Mouse (Mus musculus): Measurements from ENCODE around the gene Mrps27. TPM values are rescaled to one million over a fixed set of nuclear protein-coding genes. Genes with fewer than 3 reads are reported as not detected.

Gene Mrps27
- polyA plus RNA-seq, 1 experiment = 10.3 TPM

DNA sequence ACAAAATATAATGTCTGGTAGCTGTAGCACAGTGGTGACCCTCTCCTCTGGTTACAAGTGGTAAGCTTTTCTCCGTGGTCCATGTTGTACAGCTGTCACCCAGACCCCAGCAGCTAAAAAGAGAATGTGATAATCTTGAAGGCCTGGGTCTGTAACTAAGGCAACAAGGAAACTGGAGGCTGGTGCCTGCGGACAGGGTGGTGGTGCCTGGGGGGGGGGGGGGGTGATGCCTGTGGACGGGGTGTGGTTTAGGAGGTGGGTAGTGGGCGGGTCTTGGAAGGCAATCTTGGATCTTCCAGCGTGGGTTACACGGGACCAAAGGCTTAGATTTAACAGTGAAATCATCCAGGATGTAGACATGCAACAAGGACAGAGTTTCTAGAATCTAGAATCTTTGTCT is 37.8 kb downstream of the Mrps27 start:
- Histone ChIP-seq H3K4me3 (ENCODE audit: insufficient read depth, low read length) (no peak overlapping the region), H3K4me1 (ENCODE audit: control insufficient read depth, insufficient read depth, low read length) (peaks cover 11% of the 10 kb centered on the region; the same call in 1 of the 2 replicates), H3K27ac (ENCODE audit: insufficient read depth, low read depth, low read length) (no peak overlapping the region)
- TF ChIP-seq CTCF (IDR thresholded peaks at IDR 0.05; ENCODE audit: low read depth, low read length) = no peak
- TF ChIP-seq POLR2A (IDR thresholded peaks at IDR 0.05; ENCODE audit: borderline replicate concordance, low read depth, low read length) = no peak

- no peak for TF ChIP-seq POLR2A (IDR thresholded peaks at IDR 0.05; ENCODE audit: borderline replicate concordance, low read depth, low read length)
- no peak overlapping the region for H3K27ac ChIP-seq (ENCODE audit: insufficient read depth, low read depth, low read length)
- H3K4me3 ChIP-seq (ENCODE audit: insufficient read depth, low read length) = no peak overlapping the region
- H3K4me1 ChIP-seq (ENCODE audit: control insufficient read depth, insufficient read depth, low read length) = peaks cover 21% of the 10 kb centered on the region
Observed at GRCm38 (mm10) chr13:99384555-99385203, 40.1 kb downstream of the Mrps27 start.

DNA sequence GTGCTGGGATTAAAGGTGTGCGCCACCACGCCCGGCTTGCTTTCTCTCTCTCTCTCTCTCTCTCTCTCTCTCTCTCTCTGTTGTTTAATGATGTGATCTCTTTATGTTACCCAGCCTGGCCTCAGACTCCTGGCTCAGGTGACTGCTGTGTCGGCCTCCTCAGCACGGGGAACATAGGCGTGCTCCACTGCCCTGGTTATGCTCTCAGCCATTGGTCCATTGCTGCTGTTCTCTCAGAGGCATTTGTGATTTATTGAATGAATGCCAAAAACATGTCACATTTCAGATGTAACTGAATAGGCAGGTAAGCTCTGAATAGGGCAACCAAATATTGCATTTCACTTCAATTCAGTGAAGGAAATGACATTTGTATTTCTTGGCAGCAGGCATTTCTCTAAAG is 41.3 kb downstream of the Mrps27 start:
- peaks cover 23% of the 10 kb centered on the region for H3K4me1 ChIP-seq (ENCODE audit: control insufficient read depth, insufficient read depth, low read length)
- no peak overlapping the region for H3K4me3 ChIP-seq (ENCODE audit: insufficient read depth, low read length)
- no peak for TF ChIP-seq CTCF (IDR thresholded peaks at IDR 0.05; ENCODE audit: low read depth, low read length)
- no peak for TF ChIP-seq POLR2A (IDR thresholded peaks at IDR 0.05; ENCODE audit: borderline replicate concordance, low read depth, low read length)
- no peak overlapping the region for H3K27ac ChIP-seq (ENCODE audit: insufficient read depth, low read depth, low read length)

- no peak for TF ChIP-seq POLR2A (IDR thresholded peaks at IDR 0.05; ENCODE audit: borderline replicate concordance, low read depth, low read length)
- TF ChIP-seq CTCF (IDR thresholded peaks at IDR 0.05; ENCODE audit: low read depth, low read length) = no peak
- peaks cover 26% of the 10 kb centered on the region for H3K4me1 ChIP-seq (ENCODE audit: control insufficient read depth, insufficient read depth, low read length)
- H3K27ac ChIP-seq (ENCODE audit: insufficient read depth, low read depth, low read length) = no peak overlapping the region
- no peak overlapping the region for H3K4me3 ChIP-seq (ENCODE audit: insufficient read depth, low read length)
Observed at GRCm38 (mm10) chr13:99386341-99386740, 41.8 kb downstream of the Mrps27 start.

- no peak for TF ChIP-seq CTCF (IDR thresholded peaks at IDR 0.05; ENCODE audit: low read depth, low read length)
- no peak for TF ChIP-seq POLR2A (IDR thresholded peaks at IDR 0.05; ENCODE audit: borderline replicate concordance, low read depth, low read length)
- Histone ChIP-seq H3K4me3 (ENCODE audit: insufficient read depth, low read length) (no peak overlapping the region), H3K27ac (ENCODE audit: insufficient read depth, low read depth, low read length) (no peak overlapping the region), H3K4me1 (ENCODE audit: control insufficient read depth, insufficient read depth, low read length) (peaks cover 32% of the 10 kb centered on the region)
Observed at GRCm38 (mm10) chr13:99387901-99388811, 43.6 kb downstream of the Mrps27 start.

DNA sequence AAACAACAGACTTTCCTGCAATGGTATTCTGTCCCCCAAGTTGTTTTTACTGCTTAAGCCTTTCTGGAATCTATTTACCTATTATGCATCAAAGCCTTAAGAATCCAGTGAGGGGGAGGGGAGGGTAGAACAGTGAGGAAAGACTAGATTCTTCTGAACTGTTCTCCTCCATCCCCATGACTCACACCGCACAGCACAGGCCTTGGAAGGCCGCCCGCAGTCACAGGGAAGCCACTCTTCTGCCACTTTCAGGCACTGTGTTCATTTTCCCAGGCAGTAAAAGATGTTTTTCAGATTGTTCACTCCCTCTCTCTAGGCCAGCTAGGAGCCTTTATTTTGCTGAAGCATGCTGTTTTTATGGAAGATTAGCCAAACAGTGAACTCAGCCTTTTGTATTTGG is 46.8 kb downstream of the Mrps27 start:
- H3K27ac ChIP-seq (ENCODE audit: insufficient read depth, low read depth, low read length) = no peak overlapping the region
- TF ChIP-seq CTCF (IDR thresholded peaks at IDR 0.05; ENCODE audit: low read depth, low read length) = no peak
- TF ChIP-seq POLR2A (IDR thresholded peaks at IDR 0.05; ENCODE audit: borderline replicate concordance, low read depth, low read length) = no peak
- peaks cover 51% of the 10 kb centered on the region for H3K4me1 ChIP-seq (ENCODE audit: control insufficient read depth, insufficient read depth, low read length)
- H3K4me3 ChIP-seq (ENCODE audit: insufficient read depth, low read length) = no peak overlapping the region

- H3K4me1 ChIP-seq (ENCODE audit: control insufficient read depth, insufficient read depth, low read length) = peaks cover 42% of the 10 kb centered on the region
- H3K27ac ChIP-seq (ENCODE audit: insufficient read depth, low read depth, low read length) = no peak overlapping the region
- H3K4me3 ChIP-seq (ENCODE audit: insufficient read depth, low read length) = no peak overlapping the region
- no peak for TF ChIP-seq POLR2A (IDR thresholded peaks at IDR 0.05; ENCODE audit: borderline replicate concordance, low read depth, low read length)
- TF ChIP-seq CTCF (IDR thresholded peaks at IDR 0.05; ENCODE audit: low read depth, low read length) = no peak
Observed at GRCm38 (mm10) chr13:99393128-99393527, 48.5 kb downstream of the Mrps27 start.

- no peak for TF ChIP-seq POLR2A (IDR thresholded peaks at IDR 0.05; ENCODE audit: borderline replicate concordance, low read depth, low read length)
- TF ChIP-seq CTCF (IDR thresholded peaks at IDR 0.05; ENCODE audit: low read depth, low read length) = no peak
- H3K4me3 ChIP-seq (ENCODE audit: insufficient read depth, low read length) = no peak overlapping the region
- H3K4me1 ChIP-seq (ENCODE audit: control insufficient read depth, insufficient read depth, low read length) = peaks cover 38% of the 10 kb centered on the region
- H3K27ac ChIP-seq (ENCODE audit: insufficient read depth, low read depth, low read length) = no peak overlapping the region; the same call in 1 of the 2 replicates
Observed at GRCm38 (mm10) chr13:99394694-99395093, 50.1 kb downstream of the Mrps27 start.

GRCm38 (mm10) chr13:99395531-99395930 is 50.9 kb downstream of the Mrps27 start:
- Histone ChIP-seq H3K4me1 (ENCODE audit: control insufficient read depth, insufficient read depth, low read length) (peaks cover 38% of the 10 kb centered on the region), H3K27ac (ENCODE audit: insufficient read depth, low read depth, low read length) (no peak overlapping the region), H3K4me3 (ENCODE audit: insufficient read depth, low read length) (no peak overlapping the region)
- TF ChIP-seq POLR2A (IDR thresholded peaks at IDR 0.05; ENCODE audit: borderline replicate concordance, low read depth, low read length) (no peak), CTCF (IDR thresholded peaks at IDR 0.05; ENCODE audit: low read depth, low read length) (no peak)

DNA sequence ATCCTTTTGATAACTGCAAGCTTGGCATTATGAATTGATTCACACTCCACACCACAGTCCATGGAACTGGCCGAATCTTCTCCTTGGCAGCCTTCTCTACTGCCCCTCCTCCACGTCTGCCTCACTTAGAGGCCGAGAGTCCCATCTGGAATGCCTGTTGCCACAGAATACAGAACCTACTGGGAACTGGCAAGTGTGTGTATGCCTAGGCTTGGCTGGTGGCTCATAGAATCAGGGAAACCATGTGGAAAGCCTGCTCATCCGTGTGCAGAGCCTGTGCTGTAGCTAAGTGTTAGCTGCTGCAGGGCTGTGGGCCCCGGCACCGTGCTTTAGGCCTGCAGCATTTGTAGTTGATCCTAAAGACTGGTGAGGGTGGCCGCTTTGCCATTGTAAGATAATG is 52.6 kb downstream of the Mrps27 start:
- Histone ChIP-seq H3K27ac (ENCODE audit: insufficient read depth, low read depth, low read length) (no peak overlapping the region), H3K4me3 (ENCODE audit: insufficient read depth, low read length) (no peak overlapping the region), H3K4me1 (ENCODE audit: control insufficient read depth, insufficient read depth, low read length) (peaks cover 28% of the 10 kb centered on the region)
- TF ChIP-seq POLR2A (IDR thresholded peaks at IDR 0.05; ENCODE audit: borderline replicate concordance, low read depth, low read length) (no peak), CTCF (IDR thresholded peaks at IDR 0.05; ENCODE audit: low read depth, low read length) (no peak)
